Mouse (Mus musculus) G1E (cell line): ENCODE results near the gene Xntrpc.

Experiments used
- CTCF ChIP-seq: IDR thresholded peaks from 2 replicates; pipeline ENCODE4 v1.5.1; 2012; ENCODE audit warnings: low read depth, low read length, inconsistent platforms, mixed read lengths
- GATA1 ChIP-seq: IDR thresholded peaks from 2 replicates; pipeline ENCODE4 v1.6.1; 2012; ENCODE audit warnings: borderline replicate concordance, low read length, inconsistent platforms, mixed read lengths
- GATA2 ChIP-seq: IDR thresholded peaks from 2 replicates; pipeline ENCODE4 v1.6.1; 2012; ENCODE audit warnings: low read depth, low read length, inconsistent platforms, borderline replicate concordance
- TAL1 ChIP-seq: conservative IDR thresholded peaks from 2 replicates; pipeline ENCODE4 v1.6.1; 2012; ENCODE audit warnings: low read depth, low read length, inconsistent platforms, mixed read lengths

- TF ChIP-seq CTCF, result no peak
- TF ChIP-seq GATA1, result no peak
- no peak for TF ChIP-seq TAL1
- no peak for TF ChIP-seq GATA2
Observed at GRCm38 (mm10) chr7:102104126-102104525, 38.6 kb downstream of the Xntrpc start.
